Comparison of ENCODE assay signal across 21 mouse cellular contexts in genomic region chr19:44683191-44683590, GRCm38 (mm10).
"Had no signal": no experiment of that assay in that cellular context is flagged by ENCODE, and none has a peak within 500 bp of the region (broad histone marks: within the 10 kb centered on the region; RNA-seq: fewer than 3 reads in every experiment).

No protein-coding gene starts in this region.

- H3K9ac ChIP-seq: forebrain, postnatal 0 days; heart, embryonic 13.5 days; heart, embryonic 15.5 days; hindbrain, embryonic 15.5 days; limb, embryonic 12.5 days had no signal

- H3K36me3 ChIP-seq: heart, embryonic 13.5 days; heart, embryonic 15.5 days; hindbrain, embryonic 12.5 days; hindbrain, embryonic 15.5 days; limb, embryonic 10.5 days; limb, embryonic 12.5 days had no signal

- ATAC-seq: forebrain, postnatal 0 days; hindbrain, postnatal 0 days; intestine, embryonic 16.5 days had no signal

- H3K4me3 ChIP-seq: heart, adult 2 months; left cerebral cortex, adult 2 months had no signal

- H3K27ac ChIP-seq: heart, adult 2 months; heart, embryonic 13.5 days; heart, embryonic 15.5 days; hindbrain, embryonic 15.5 days; hindbrain, postnatal 0 days; left cerebral cortex, adult 2 months; limb, embryonic 10.5 days; limb, embryonic 12.5 days had no signal

- DNase-seq: gastrocnemius, postnatal 14 days; gastrocnemius, postnatal 36 days; heart, adult 11 months; heart, adult 2 months; heart, postnatal 14 days; heart, postnatal 36 days; kidney, adult 11 months; kidney, adult 2 months; kidney, postnatal 14 days; kidney, postnatal 36 days; liver had no signal

- H3K9me3 ChIP-seq: heart, embryonic 13.5 days; heart, embryonic 15.5 days; hindbrain, embryonic 12.5 days; hindbrain, embryonic 15.5 days; limb, embryonic 10.5 days; limb, embryonic 12.5 days had no signal
